Mouse (Mus musculus): Measurements from ENCODE around the gene Rabgap1. TPM values are rescaled to one million over a fixed set of nuclear protein-coding genes. Genes with fewer than 3 reads are reported as not detected.
A peak's percentile ranks its signal among the peaks of the same experiment; 100 is the strongest.

The Rabgap1 gene
- total RNA-seq (2014; fragmentation: Nextera tagmentation) (25.0 and 28.0 TPM in 2 replicates), total RNA-seq (2017) (39.7 and 49.2 TPM in 2 replicates)

DNA sequence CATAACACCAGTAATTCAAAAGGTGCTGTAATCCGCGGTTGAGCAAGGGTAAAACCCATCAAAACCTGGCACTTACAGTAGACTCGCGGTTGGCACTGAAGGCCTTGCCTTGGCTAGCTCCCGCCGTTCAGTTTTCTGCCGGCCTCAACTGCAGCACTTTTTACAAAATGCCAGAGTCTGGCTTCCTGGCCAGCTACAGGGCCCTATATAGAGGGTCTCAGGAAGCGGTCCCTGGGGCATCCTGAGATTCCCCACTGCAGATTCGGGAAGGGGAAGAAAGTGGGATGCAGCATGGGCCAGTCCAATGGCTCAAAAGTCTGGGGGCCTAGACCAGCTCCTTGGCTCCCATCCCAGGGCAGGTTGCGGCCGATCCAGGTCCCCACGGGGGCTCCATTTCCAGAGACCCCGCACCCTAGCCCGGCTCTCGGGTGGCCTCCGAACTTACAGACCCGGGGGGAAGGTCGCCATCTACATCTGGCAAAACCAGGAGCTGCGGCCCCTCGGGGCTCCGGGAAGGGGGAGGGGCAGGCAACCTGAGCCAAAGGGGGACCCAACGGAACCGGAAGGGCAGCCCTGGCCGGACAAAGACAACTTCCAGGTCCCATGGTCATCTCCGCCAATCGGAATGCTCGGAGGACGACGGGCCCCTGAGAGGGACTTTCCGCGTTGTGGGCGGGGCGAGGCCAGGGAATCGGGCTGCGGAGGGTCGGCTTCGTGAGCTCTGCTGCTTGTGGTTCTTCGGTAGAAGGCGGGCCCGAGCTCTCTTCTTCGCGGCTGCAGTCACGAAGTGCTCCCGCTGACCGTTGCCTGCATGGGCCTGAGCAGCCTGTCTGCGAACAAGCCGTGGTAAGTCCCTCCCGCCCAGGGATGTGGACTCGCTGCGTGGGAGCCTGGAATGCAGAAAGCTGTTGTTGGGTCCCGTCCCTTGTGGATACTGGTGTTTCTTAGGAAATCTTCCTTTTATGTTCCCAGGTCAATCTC, at the start of gene Rabgap1, which contains the start of the genes Zbtb26 and Zbtb6:
Rabgap1 (plus strand) TSS at position 669 of the 981 bp plus-strand sequence.
Zbtb26 (minus strand) TSS at position 525 of the 981 bp plus-strand sequence.
Zbtb6 (minus strand) TSS at position 561 of the 981 bp plus-strand sequence.
- ATAC-seq (replicated peaks; ENCODE audit: low FRiP score, low TSS enrichment, poor library complexity, severe bottlenecking): peak; percentile 99

DNA sequence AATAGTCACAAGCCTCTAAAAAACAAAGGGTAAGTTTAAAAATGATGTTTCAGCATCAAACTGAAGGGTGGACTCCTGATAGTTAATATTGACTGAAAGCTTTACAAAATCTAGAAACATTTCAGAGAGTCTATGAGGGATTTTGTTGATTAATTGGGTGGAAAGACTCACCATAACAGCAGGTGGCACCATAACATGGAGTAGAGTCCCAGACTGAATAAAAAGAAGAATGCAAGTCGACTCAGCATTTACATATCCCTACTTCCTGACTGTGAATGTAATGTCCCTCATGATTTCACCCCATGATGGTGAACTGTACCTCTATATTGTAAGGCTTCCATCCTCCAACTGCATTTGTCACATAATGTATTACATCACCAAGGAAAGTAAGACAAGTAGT, 47.5 kb upstream of the Rabgap1 start:
- 0 out of 2 replicates have a peak, but pooled peaks have one; percentile 52 for ATAC-seq (replicated peaks; ENCODE audit: low FRiP score, low TSS enrichment, poor library complexity, severe bottlenecking)

DNA sequence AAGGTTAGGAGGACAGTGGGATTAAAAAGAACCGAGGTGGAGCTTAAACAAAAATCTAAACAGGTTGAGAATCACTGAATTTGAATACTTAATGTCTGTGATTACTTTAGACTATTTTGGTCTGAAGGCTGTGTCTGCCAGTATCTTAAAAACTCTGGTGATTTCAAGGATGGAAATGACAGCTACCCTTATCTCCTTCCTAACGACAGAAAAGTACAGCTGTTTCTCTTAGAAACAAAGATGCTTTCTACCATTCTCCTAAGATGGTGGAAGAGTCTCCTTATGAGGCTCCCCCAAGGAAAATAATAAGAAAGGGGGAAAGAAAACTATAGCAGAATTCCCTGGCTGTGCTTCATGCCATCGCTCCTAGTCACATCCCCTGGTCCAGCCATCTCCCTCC, 21.2 kb upstream of the Rabgap1 start:
- no peak for ATAC-seq (replicated peaks; ENCODE audit: low FRiP score, low TSS enrichment, poor library complexity, severe bottlenecking)

DNA sequence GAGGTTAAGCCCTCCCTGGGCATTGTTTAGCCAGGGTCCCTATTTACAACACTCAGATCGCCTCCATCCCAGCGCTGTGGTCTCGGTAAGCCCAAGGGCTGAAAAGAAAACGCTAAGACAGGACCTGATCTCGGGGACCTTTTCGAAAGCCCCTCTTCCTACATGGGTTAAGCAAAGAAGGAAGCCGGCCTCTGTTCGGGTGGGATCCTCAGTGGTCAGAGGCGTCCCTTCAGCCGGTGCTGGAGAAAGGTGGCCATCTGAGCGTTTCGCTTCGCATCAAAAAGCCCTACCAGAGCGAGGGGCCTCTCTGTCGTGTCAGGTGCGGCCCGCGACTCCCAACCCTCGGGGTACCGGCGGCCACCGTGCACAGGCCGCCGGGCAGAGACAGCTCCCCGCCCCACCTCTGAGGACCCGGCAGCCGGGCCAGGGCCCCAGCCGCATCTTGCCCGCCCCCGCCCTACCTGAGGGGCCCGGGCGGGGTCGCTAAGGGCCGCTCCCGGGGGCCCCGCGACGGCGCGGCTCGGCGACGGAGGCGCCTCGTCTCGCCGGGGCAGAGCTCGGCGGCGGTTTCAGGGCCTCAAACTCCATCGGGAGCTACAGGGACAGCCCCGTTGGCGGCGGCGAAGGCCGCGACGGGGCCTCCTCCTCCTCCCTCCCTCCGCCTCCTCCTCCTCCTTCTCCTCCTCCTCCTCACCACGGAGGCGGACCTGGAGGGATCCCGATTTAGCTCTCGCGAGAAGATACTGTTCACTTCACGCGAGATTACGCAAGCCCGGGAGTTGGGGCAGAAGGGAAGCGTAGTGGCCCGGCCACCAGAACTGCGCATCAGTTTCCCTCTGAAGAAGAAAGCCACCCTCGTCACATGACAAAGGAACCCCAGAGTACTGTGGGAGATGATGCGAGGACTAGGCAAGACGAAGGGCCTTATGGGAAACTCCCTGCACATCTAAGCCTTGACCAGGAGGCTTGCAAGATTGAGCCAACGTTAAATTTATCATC, 20.5 kb upstream of the Rabgap1 start, which contains the start of gene Rc3h2:
Rc3h2 (minus strand) TSS at position 598 of the 999 bp plus-strand sequence.
- peak; percentile 97 for ATAC-seq (replicated peaks; ENCODE audit: low FRiP score, low TSS enrichment, poor library complexity, severe bottlenecking)

DNA sequence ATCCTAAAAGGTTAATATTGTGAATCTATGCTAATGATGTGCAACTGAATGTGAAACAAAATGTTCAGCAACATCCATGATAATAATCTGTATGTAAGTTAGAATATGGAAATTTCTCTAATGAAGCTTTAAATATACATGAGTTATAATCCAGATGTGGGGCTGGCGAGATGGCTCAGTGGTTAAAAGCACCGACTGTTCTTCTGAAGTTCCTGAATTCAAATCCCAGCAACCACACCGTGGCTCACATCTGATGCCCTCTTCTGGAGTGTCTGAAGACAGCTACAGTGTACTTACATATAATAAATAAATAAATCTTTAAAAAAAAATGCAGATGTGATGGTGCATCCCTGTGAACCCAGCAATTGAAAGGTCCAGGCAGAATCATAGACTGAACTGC, 19.4 kb upstream of the Rabgap1 start:
- ATAC-seq (replicated peaks; ENCODE audit: low FRiP score, low TSS enrichment, poor library complexity, severe bottlenecking): no peak

DNA sequence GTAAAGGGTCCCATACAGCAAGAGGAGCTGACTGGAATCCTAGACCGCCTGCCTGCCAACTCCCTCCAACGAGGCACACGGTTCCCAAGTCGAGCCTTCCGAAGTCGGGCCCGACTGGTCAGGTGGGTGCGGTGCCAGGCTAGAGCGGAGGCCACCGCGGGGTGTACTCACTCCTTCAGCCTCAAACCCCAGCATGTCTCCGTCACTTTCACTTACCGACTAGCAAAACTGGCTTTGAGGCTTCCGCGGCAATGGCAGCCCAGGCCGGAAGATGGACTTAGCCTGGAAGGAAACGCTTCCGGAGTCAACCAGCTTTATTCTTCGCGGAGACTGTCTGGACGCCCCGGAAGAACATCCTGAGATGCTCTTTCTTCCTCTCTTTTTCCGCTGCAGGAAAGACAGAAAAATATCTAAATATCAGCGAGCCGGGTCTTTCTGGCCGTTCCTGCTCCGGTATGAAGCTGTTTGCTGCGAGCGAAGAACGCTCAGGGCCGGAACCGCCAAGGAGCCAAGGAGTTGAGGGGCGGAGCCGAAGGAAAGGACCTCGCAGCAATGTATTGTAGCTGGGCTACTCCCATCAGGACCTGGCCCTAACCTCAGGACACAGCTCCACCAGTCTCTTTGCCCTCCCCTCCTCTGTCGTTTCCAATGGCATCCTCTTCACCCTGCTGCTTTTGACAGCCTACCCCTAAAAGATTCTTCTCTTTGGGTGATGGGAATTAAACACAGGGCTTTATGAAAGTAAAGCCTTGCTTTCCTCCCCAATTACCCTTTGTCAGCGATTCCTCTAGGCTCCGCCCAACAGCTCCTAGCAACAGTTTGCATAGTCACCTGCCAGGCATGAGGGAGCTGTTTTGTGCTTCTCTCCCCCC, 12.2 kb upstream of the Rabgap1 start:
- peak; percentile 95 for ATAC-seq (replicated peaks; ENCODE audit: low FRiP score, low TSS enrichment, poor library complexity, severe bottlenecking)

DNA sequence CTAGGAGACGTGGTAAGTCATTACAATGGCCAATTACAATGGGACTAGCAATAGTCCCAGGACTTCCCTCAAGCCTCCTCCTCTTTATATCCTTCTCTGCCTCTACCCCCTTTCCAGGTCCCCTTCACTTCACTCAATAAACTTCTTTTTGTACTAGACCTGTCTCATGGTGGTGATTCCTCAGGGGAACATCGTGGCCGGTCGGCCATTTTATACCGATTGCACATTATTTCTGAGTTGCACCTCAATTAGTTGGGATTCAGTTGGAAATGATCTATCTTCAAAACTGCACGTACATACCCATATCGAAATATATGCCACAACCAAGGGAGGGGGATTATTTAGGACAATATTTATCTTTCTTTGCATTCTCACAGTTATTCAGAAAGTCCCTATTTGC, 11.5 kb upstream of the Rabgap1 start:
- no peak for ATAC-seq (replicated peaks; ENCODE audit: low FRiP score, low TSS enrichment, poor library complexity, severe bottlenecking)

DNA sequence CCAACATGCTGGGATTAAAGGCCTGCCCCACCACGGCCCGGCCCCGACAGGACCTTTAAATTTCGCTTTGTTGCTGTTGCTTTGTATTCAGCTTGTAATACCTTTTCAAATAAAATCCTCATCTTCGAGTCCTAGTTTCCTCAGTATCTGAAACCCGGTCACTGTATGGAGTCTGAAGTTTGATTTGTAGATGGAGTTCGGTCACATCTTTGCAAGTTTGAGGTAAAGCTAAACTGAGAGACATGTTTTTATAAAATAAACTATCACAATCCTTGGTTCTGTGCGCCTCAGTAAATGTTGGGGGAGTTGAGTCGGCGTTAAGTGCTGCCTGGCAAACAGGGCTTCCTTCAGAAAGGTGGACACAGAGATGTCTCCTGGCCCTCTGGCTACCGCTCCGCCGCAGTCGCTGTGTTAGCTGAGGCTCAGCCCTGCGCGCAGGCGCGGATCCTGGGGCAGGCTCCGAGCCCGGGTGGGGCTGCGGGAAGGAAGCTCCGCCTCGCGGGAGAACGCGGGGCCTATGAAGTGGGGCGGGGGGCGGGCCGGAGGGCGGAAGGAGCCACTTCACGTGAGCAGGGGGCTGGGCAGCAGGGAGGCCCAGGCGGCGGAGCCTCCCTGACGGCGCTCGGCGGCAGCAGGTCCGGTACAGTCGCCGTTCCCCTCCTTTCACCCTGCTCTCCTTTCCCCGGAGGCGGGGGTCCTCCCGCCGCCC, 8.7 kb downstream of the Rabgap1 start:
- peak; percentile 99 for ATAC-seq (replicated peaks; ENCODE audit: low FRiP score, low TSS enrichment, poor library complexity, severe bottlenecking)

DNA sequence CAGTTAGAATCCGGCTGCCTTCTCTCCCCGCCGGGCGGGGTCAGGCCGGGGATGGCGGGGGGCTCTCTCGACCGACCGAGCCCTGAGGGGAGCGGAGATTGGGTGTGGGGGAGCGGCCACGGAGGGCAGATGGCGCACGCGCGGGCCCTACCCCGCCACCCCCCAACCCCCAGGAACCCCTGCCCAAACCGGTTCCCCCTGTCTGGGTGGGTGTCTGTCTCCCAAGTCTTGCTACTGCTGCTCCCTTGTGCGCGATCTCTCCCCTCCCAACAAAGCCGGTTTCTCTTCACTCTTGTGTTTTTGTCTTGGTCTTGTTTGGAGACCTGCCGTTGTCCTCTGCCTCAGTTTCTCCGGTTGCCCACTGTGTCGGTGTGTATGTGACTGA, 9.3 kb downstream of the Rabgap1 start:
- ATAC-seq (replicated peaks; ENCODE audit: low FRiP score, low TSS enrichment, poor library complexity, severe bottlenecking): peak; percentile 35; the same call in 1 of the 2 replicates

DNA sequence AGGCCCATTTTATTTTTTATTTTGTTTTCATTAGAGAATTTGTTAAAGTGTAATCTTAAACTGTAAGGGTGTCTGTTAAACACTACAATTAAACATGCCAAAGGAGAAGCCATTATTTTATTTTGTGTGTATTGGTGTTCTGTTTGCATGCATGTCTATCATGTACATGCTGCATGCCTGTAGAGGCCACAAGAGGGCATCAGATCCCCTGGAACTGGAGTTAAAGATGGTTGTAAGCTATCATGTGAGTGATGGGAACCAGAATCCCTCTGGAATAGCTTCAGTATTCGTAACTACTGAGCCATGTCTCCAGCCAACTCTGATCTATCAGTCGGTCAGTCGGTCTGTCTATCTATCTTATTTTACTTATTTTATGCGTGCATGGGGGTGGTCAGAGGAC, 17.6 kb downstream of the Rabgap1 start:
- ATAC-seq (replicated peaks; ENCODE audit: low FRiP score, low TSS enrichment, poor library complexity, severe bottlenecking): no peak

DNA sequence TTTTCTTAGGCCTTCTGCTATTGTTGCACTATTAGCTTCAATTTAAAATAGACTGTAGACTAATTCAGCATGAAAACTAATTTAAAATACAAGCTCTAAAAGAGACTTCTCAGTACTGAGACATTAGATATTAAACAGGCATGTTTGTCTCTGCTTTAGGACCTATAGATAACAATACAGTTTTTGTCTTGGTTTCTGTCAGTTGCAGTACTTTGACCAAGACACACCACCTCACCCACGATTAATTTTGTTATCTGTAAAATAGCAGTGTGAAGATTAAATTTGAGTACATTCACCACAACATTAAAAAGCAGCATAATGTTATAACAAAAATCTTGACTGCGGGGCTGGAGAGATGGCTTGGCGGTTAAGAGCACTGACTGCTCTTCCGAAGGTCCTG, 23.2 kb downstream of the Rabgap1 start:
- peak; percentile 65; the same call in 1 of the 2 replicates for ATAC-seq (replicated peaks; ENCODE audit: low FRiP score, low TSS enrichment, poor library complexity, severe bottlenecking)

DNA sequence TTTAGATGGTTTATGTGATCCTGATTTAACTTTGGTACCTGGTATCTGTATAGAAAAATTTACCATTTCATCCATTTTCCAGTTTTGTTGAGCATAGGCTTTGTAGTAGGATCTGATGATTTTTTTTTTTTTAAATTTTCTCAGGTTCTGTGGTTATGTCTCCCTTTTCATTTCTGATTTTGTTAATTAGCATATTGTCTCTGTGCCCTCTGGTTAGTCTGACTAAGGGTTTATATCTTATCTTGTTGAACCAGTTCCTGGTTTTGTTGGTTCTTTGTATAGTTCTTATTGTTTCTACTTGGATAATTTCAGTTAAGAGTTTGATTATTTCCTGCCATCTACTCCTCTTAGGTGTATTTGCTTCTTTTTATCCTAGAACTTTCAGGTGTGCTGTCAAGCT, 36.5 kb downstream of the Rabgap1 start:
- no peak for ATAC-seq (replicated peaks; ENCODE audit: low FRiP score, low TSS enrichment, poor library complexity, severe bottlenecking)

DNA sequence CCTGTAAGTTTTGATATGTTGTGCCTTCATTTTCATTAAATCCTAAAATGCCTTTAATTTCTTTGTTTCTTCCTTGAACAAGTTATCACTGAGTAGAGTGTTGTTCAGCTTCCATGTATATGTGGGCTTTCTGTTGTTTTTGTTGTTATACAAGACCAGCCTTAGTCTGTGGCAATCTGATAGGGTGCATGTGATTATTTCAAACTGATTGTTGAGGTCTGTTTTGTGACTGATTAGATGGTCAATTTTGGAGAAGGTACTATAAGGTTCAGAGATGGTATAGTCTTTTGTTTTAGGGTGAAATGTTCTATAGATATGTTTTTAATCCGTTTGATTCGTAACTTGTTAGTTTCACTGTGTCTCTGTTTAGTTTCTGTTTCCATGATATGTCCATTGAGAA, 37.0 kb downstream of the Rabgap1 start:
- peak; percentile 68; the same call in 1 of the 2 replicates for ATAC-seq (replicated peaks; ENCODE audit: low FRiP score, low TSS enrichment, poor library complexity, severe bottlenecking)

DNA sequence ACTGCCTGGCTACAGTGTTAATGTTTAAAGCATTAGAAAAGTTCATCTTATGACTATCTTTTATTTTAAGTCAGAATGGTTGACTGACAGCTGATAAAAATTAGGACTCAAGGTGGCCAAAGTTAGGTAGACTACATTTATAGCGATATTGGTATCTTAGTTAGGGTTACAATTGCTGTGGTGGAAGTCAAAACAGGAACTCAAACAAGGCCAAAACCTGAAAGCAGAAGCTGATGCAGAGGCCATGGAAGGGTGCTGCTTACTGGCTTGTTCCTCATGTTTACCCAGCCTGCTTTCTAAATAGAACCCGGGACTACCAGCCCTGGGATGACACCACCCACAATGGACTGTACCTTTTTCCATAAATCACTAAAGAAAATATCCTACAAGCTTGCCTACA, 41.1 kb downstream of the Rabgap1 start:
- no peak for ATAC-seq (replicated peaks; ENCODE audit: low FRiP score, low TSS enrichment, poor library complexity, severe bottlenecking)

DNA sequence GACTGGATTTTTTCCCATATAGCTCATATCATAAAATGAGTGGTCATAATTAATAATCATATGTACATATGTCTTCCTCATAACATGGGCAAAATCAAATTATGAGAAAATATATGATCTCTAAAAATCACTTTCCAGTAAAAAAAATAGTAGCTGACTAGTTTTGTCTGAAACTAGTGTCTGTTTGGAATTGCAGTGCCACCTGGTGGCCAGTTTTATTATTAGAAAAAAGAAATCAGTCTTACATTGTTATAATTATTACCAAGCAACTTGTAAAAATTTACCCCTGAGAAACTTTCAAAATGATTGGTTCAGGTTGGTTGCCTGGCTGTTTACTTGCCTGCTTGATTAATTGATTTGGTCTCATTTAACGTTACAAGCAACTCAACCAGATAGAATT, 42.3 kb downstream of the Rabgap1 start:
- ATAC-seq (replicated peaks; ENCODE audit: low FRiP score, low TSS enrichment, poor library complexity, severe bottlenecking): no peak

DNA sequence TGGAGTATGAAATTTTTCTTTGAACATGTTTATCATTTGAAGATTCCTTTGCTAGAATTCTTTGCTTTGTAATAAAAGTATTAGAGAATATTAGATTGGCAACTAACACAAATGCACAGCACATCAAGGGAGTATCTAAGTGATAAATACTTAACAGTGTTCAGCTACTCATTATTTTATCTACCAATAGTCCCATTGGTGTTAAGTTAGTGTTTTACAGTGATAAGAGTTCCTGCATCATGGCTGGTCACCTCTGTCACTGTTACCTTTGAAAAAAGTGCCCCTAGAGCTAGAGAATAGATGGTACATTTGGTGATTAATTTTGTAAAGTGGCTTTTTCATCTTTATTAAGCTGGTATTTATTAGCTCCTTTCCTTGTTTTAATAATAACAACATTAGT, 43.3 kb downstream of the Rabgap1 start:
- peak; percentile 75 for ATAC-seq (replicated peaks; ENCODE audit: low FRiP score, low TSS enrichment, poor library complexity, severe bottlenecking)

DNA sequence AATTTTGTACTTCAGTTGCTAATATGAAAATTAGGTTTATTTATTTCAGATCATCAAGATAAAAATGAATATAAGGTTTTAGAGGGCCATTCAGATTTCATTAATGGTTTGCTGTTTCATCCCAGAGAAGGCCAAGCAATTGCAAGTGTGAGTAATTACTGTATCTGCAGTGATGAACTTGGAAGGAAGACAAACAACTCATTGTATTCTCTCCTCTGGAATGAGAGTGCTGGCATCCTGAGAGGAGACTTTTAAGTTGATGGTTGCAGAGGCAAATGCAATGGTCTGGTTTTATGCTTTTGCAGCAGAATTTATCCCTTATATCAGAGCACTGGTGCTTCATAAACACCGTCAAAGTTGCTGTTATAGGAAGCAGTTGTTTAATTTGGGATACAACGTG, 45.9 kb downstream of the Rabgap1 start:
- ATAC-seq (replicated peaks; ENCODE audit: low FRiP score, low TSS enrichment, poor library complexity, severe bottlenecking): no peak

DNA sequence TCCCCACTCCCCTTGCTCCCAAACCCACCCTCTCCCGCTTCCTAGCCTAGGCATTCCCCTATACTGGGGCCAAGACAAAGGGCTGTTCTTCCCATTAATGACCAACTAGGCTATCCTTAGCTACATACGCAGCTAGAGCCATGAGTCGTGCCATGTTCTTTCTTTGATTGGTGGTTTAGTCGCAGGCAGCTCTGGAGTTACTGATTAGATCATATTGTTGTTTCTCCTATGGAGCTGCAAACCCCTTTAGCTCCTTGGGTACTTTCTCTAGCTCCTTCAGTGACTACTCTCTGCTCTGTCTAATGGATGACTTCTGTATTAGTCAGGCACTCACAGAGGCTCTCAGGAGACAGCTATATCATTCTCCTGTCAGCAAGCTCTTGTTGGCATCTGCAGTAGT, 54.2 kb downstream of the Rabgap1 start:
- ATAC-seq (replicated peaks; ENCODE audit: low FRiP score, low TSS enrichment, poor library complexity, severe bottlenecking): no peak
